Mouse (Mus musculus): Measurements from ENCODE around the gene Rims1. TPM values are rescaled to one million over a fixed set of nuclear protein-coding genes. Genes with fewer than 3 reads are reported as not detected.
A peak's percentile ranks its signal among the peaks of the same experiment; 100 is the strongest.

Gene Rims1
- polyA plus RNA-seq, 1 experiment, result not detected

DNA sequence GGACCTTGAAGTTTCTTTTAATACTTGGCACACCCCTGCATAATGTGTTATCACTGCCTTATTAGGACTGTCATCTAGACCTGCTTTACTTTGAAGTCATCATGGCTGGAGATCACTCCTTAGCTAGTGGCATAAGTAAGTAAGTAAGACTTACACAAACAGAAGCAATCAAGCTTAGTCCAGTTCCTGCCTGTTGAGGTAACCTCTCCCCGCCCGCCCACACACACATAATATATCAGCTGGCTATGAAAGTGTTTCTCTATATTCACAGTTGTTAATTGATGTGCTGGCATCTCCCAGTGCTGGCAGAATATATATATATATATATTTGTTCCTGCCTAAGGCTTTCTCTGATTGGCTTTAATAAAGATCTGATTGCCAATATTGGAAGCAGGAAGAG, 269.0 kb downstream of the Rims1 start:
- H3K4me1 ChIP-seq, result peaks cover 10% of the 10 kb centered on the region
- TF ChIP-seq GATA1 (IDR thresholded peaks at IDR 0.05; ENCODE audit: borderline replicate concordance, low read length), result no peak
- TF ChIP-seq FLI1 (IDR thresholded peaks at IDR 0.05; ENCODE audit: low read length), result no peak
- H3K9me3 ChIP-seq, result peaks cover 11% of the 10 kb centered on the region
- no peak overlapping the region for H3K4me3 ChIP-seq (replicated peaks)
- no peaks in the 10 kb centered on the region for H3K36me3 ChIP-seq (replicated peaks; ENCODE audit: low read length)
- peaks cover 19% of the 10 kb centered on the region for H3K27me3 ChIP-seq (replicated peaks)

DNA sequence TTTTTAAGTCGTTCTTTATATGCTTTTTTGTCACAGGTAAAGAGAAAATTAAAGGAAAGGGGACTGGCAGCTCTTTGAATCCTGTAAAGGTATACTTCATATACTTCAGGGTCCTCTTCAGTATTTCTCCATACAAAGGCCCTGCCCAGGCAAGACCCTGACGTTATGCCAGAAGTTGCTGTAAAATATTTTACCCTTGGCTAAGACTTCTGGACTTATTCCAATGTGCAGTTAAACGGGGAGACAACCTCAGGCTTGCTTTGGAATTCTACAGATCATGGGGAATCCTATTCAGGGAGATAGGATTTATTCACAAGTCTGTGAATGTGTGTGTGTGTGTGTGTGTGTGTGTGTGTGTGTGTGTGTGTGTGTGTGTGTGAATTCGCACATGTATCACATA, 270.7 kb downstream of the Rims1 start:
- H3K4me1 ChIP-seq, result peaks cover 10% of the 10 kb centered on the region
- H3K4me3 ChIP-seq (replicated peaks), result no peak overlapping the region
- H3K9me3 ChIP-seq, result peaks cover 11% of the 10 kb centered on the region
- TF ChIP-seq GATA1 (IDR thresholded peaks at IDR 0.05; ENCODE audit: borderline replicate concordance, low read length) (no peak), FLI1 (IDR thresholded peaks at IDR 0.05; ENCODE audit: low read length) (no peak)
- H3K36me3 ChIP-seq (replicated peaks; ENCODE audit: low read length), result no peaks in the 10 kb centered on the region
- peaks cover 23% of the 10 kb centered on the region for H3K27me3 ChIP-seq (replicated peaks)

DNA sequence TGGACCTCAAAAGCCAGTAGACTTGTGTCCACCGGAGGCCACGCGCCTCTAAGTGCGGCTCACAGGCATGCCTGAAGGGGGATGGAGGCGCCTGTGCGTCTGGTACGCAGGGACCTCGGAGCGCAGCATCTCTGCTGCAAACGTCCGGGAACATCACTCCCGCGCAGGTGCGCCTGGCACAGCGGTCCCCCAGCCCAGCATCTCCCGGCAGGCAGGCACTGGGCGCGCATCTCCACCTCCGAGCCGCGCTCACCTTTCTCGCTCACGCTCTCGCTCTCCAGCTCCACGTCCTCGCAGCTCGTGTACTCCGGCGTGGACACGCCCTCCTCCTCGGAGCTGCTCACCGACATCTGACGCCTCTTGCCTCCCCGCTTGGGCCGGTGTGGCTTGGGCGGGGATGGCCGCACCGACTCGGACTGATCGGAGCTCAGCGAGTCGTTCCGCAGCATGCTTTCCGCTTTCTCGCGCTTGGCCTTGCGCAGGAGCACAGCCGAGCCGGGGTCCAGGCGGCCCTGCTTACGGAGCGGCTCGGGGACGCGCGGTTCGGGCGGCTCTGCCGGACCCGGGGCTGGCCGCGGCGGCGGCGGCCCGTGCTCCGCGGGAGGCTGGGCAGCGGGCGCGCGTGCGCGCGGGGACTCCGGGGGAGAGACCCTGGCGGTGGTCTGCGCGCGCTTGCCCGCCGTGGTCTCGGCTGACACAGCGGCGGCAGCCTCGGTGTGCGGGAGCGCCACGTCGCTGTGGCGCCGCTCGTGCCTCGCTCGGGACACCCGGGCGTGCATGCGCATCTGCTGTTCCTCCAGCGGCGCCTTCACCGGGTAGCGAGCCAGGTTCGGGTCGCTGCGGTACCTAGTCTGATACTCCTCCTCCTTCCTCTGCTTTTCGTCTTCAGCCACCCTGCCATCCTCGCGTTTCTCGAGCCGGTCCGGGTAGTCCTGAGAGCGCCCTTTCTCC, 272.4 kb downstream of the Rims1 start:
- Histone ChIP-seq H3K36me3 (replicated peaks; ENCODE audit: low read length) (no peaks in the 10 kb centered on the region), H3K27me3 (replicated peaks) (peaks cover 23% of the 10 kb centered on the region), H3K9me3 (peaks cover 11% of the 10 kb centered on the region), H3K4me3 (replicated peaks) (peak overlapping the region; percentile 77), H3K4me1 (peaks cover 10% of the 10 kb centered on the region)
- TF ChIP-seq GATA1 (IDR thresholded peaks at IDR 0.05; ENCODE audit: borderline replicate concordance, low read length) (no peak), FLI1 (IDR thresholded peaks at IDR 0.05; ENCODE audit: low read length) (no peak)

DNA sequence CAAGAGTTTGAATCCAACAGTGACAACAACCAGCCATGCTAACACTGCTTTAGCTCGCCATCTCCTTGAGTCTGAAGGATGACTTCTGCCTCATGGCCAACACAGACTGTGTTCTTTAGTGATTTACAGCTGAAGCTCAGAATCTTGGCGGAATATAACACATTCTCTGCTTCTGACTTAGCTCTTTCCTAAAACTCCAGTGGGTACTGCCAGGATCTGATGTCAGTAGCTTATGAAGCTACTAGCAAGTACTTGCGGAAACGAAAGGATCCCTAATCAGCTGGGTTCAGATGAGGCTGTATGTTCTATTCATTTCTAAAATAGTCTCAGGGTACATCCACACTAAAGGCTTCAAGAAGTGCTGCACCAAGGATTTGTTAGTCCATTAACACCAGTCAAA, 290.7 kb downstream of the Rims1 start:
- Histone ChIP-seq H3K36me3 (replicated peaks; ENCODE audit: low read length) (no peaks in the 10 kb centered on the region), H3K4me3 (replicated peaks) (no peak overlapping the region), H3K27me3 (replicated peaks) (no peaks in the 10 kb centered on the region), H3K4me1 (no peaks in the 10 kb centered on the region), H3K9me3 (peaks cover 7% of the 10 kb centered on the region; the same call in 1 of the 2 replicates)
- TF ChIP-seq FLI1 (IDR thresholded peaks at IDR 0.05; ENCODE audit: low read length) (no peak), GATA1 (IDR thresholded peaks at IDR 0.05; ENCODE audit: borderline replicate concordance, low read length) (no peak)

DNA sequence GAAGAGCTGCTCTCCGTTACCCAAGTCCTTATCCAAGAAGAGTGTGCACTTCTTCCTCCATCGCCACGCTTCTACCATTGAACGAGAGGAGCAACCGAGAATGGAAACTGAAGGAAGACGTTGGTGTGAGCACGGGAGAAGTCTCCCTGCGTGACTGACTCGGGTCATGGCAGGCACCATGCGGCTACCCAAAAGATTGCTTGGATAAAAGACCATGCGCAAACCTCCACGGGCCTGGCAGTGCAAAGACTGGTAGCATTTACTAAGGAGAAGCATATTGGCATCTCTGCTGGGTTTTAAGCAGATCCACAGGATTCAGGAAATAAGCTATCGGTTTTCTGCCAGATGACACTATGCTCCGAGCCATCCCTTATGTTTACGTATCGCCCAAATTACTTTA, 293.4 kb downstream of the Rims1 start:
- peaks cover 5% of the 10 kb centered on the region; the same call in 1 of the 2 replicates for H3K9me3 ChIP-seq
- H3K36me3 ChIP-seq (replicated peaks; ENCODE audit: low read length), result no peaks in the 10 kb centered on the region
- H3K27me3 ChIP-seq (replicated peaks), result no peaks in the 10 kb centered on the region
- no peaks in the 10 kb centered on the region for H3K4me1 ChIP-seq
- no peak overlapping the region for H3K4me3 ChIP-seq (replicated peaks)
- TF ChIP-seq GATA1 (IDR thresholded peaks at IDR 0.05; ENCODE audit: borderline replicate concordance, low read length), result no peak

DNA sequence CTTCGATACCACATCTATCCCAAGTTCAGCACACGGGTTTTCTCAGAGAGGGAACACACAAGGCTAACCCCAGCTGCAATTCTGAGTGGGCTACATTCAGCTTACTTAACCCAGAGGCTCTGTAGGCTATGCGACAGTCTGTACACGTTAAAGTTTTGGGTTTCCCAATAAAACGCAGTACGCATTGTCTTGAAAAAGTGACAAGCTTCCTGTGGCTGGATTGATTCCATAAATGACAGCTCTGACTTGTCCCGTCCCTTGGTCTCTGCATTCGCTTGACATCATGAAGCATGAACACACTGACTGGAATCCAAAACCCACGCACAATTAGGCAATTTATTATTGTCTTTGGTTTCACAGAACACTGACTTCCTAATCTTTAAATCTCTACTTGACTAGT, 294.2 kb downstream of the Rims1 start:
- no peak for TF ChIP-seq FLI1 (IDR thresholded peaks at IDR 0.05; ENCODE audit: low read length)
- TF ChIP-seq GATA1 (IDR thresholded peaks at IDR 0.05; ENCODE audit: borderline replicate concordance, low read length), result no peak

DNA sequence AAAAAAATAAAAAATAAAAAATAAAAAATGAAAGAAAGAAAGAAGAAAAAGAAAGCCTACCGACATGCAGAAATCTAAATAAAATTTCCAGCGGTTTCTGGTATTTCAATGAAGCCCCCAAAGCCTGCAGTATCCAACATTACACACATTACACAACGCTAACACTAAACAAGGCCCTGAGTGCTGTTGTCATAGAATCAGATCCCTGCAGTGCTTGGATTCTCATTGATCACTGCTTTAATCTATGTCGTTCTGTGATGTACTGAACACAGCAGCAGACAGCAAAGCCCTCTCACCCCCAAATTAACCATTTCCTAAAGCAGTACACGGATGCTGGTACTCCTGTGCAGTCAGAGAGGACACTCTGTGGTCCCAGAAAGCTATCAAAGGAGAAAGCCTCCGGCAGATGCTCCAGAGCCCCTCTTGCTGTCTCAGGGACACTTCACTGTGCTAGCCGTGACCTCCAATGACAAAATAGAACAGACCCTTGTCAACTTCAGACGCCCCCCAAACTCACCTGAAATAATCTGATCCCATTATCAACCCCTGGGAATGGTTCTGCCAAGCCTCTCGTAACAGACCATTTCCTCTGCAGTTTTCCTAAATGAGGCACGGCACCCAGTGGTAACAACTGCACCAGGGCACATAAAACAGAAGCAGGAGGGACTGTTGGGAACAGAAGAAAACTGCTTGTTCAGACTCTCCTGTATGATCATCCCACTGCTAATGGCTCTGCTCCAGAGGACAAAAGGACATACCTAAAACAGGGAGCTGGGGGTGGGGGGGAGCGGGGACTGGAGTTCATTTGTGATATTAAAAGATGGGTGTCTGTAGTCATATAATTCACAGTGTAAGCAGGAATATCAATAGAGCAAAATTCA, 296.8 kb downstream of the Rims1 start:
- H3K4me3 ChIP-seq (replicated peaks), result no peak overlapping the region
- no peaks in the 10 kb centered on the region for H3K36me3 ChIP-seq (replicated peaks; ENCODE audit: low read length)
- H3K27me3 ChIP-seq (replicated peaks), result no peaks in the 10 kb centered on the region
- TF ChIP-seq GATA1 (IDR thresholded peaks at IDR 0.05; ENCODE audit: borderline replicate concordance, low read length), result no peak
- TF ChIP-seq FLI1 (IDR thresholded peaks at IDR 0.05; ENCODE audit: low read length), result no peak
- peaks cover 4% of the 10 kb centered on the region; the same call in 1 of the 2 replicates for H3K9me3 ChIP-seq
- no peaks in the 10 kb centered on the region for H3K4me1 ChIP-seq

More for the DNA sequence above, 294.2 kb downstream of the Rims1 start:
- no peak overlapping the region for H3K4me3 ChIP-seq (replicated peaks)
- no peaks in the 10 kb centered on the region for H3K36me3 ChIP-seq (replicated peaks; ENCODE audit: low read length)
- peaks cover 4% of the 10 kb centered on the region; the same call in 1 of the 2 replicates for H3K9me3 ChIP-seq
- H3K27me3 ChIP-seq (replicated peaks), result no peaks in the 10 kb centered on the region
- H3K4me1 ChIP-seq, result no peaks in the 10 kb centered on the region

DNA sequence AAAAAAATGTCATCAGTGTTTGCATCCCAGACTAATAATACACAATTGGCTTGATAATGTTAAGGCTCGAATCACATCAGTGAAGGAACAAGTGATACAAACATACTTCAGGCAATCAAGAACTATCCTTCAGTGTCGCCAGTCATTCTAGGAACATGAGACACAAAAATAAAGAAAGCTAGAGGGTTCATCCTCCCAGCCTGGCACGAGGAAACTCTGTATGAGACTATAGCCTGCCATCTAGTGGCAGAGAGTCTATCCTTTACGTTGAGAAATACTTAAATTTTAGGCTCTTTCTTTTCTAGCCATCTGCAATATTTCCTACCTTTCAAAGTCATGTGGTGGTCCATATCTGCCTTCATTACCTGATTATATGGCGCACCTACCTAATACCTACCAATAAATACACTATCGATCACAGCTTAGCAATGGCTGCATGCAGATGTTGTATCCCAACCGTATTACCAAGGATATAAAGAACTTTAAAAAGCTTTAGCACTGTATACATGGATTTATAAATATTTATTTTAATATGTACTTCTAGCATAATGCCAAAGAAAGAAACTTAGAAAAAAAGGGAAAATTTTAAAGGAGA, 318.4 kb downstream of the Rims1 start:
- no peak for TF ChIP-seq FLI1 (IDR thresholded peaks at IDR 0.05; ENCODE audit: low read length)
- Histone ChIP-seq H3K36me3 (replicated peaks; ENCODE audit: low read length) (no peaks in the 10 kb centered on the region), H3K27me3 (replicated peaks) (no peaks in the 10 kb centered on the region), H3K4me3 (replicated peaks) (no peak overlapping the region), H3K4me1 (no peaks in the 10 kb centered on the region), H3K9me3 (peaks cover 4% of the 10 kb centered on the region; the same call in 1 of the 2 replicates)

DNA sequence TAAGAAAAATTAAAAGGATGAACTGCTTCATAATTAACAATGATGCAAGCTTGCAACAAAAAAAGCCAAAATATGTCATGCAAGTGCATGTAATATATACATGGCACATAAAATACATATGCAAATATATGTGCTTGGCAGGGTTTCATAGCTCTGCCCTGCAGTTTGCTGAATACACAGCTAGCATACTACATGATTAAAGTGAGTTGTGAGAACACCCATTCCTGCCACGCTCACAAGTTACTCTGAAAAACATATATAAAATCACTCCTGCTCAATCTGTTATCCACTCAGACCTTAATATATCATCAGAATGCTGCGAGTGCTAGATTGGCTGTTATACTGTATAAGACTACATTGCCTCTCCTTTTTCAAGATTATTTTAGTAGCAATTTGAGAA, 329.6 kb downstream of the Rims1 start:
- Histone ChIP-seq H3K27me3 (replicated peaks) (no peaks in the 10 kb centered on the region), H3K36me3 (replicated peaks; ENCODE audit: low read length) (no peaks in the 10 kb centered on the region), H3K9me3 (no peaks in the 10 kb centered on the region), H3K4me1 (no peaks in the 10 kb centered on the region), H3K4me3 (replicated peaks) (no peak overlapping the region)
- no peak for TF ChIP-seq GATA1 (IDR thresholded peaks at IDR 0.05; ENCODE audit: borderline replicate concordance, low read length)
- TF ChIP-seq FLI1 (IDR thresholded peaks at IDR 0.05; ENCODE audit: low read length), result no peak
